Mouse (Mus musculus) monocyte, adult 5-6 weeks (primary cell): ENCODE results near the gene Tenm4. TPM values are rescaled to one million over a fixed set of nuclear protein-coding genes. Genes with fewer than 3 reads are reported as not detected.

Experiments
- ATAC-seq: fragments of 153-309, 156-312 bp; replicated peaks from 2 replicates; pipeline ENCODE4 v1.8.0; 2017; ENCODE audit warnings: mild to moderate bottlenecking; ENCODE audit not compliant: low TSS enrichment, insufficient number of reproducible peaks, severe bottlenecking, poor library complexity, low FRiP score
- total RNA-seq: library from RNA; stranded (forward); fragments of 200-1000, 200-491, 200-594 nt; gene quantifications from 3 replicates; pipeline ENCODE4 v1.2.3, GENCODE M21; 2017

Gene Tenm4
- total RNA-seq, 1 experiment from 2014 or later = 0.38 TPM

DNA sequence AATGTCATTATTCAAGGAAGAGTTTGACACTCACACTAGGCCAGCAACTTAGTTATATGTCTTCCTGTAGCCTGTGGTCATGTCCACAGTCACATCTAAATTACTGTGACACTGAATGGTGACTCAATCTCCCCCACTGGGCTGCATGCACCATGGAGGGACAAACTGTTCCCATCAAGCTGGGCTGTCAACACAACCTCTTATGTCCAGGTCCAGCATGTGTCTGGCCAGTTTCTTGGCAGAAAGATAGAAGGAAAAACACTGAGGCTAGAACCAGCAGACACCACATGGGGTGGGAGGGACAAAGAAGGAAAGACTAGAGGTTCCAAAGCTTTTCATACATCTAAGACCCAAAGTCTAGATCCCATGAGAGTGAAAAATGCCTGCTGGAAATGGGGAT lies 541.8 kb downstream of the Tenm4 start:
- ATAC-seq = no peak

DNA sequence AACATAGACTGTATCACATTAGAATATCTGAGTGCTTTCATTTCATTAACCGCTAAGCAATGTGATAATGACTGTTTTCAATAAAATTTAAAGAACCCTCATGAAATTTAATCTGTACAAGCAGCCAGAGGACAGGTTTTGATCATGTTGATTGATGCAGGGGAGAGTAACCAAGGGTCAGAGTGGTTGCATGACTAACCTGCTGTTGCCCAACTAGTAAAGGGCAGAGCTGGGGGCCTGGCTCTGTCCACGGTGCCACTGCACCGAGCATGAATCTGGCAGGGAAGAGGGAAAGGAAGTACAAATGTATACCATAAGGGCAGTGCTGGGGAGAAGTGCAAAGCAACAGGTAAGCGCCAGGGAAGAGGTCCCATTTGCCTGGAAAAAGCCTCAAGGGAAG lies 545.9 kb downstream of the Tenm4 start:
- ATAC-seq = no peak

DNA sequence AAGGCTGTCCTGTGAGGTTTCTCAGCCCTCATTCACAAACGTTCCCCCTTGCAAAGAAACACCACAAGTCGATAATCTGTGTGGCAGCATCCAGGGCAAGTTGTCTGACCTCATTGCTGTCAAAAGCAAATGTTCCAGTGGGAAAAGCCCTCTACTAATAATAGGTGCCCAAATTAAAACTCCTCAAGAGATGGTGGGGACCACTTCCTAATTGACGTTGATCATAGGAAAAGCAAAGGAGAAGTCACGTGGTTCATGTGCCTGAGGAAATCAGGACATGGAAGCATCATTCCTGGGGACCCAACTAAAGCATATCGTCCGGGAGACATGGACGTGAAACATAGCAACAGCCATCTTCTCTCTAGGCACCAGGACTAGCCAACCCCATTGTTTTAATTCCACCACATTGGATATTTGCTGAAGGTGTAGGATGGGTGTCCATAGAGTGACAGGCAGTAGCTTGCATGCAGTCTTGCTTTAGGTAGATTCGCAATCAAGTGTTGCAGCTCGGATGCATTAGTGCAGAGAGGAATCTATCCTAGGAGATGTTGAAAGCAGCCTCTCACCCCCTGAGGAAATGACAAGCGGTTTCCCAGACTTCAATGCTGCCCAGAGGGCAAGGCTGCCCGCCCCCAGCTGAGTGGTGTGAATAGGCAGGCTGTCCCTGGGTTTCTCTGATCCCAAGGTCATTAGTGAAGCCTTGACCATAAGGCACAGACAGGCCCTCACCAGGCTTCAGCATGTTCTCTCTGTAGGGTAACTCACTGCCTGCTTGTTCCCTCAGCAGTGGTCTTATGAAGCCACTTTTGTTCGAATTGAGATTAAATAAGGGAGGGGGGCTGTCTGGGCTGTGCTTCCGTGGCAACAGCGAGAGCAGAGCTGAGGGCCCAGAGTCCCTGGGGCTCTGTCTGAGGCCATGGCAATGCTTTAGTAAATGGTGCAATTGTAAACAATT lies 547.4 kb downstream of the Tenm4 start:
- no peak for ATAC-seq

DNA sequence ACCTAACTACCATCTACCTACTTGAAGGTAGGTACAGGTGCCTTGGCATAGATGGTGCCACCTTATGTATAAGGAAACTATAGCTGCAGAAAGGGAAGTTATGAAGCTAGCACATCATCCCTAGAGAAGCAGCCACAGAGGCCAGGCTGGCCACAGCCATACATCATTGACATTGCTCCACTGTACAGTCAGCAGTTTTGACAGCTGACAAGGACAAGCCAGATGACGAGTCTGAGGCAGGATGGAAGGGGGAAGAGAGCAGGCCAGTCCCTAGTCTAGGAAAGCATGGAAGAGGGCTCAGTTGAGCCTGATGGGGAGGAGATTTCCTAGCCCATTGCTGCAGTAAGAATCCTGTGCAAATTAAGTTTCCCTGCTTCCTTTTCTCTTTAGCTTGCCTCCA lies 548.9 kb downstream of the Tenm4 start:
- no peak for ATAC-seq

DNA sequence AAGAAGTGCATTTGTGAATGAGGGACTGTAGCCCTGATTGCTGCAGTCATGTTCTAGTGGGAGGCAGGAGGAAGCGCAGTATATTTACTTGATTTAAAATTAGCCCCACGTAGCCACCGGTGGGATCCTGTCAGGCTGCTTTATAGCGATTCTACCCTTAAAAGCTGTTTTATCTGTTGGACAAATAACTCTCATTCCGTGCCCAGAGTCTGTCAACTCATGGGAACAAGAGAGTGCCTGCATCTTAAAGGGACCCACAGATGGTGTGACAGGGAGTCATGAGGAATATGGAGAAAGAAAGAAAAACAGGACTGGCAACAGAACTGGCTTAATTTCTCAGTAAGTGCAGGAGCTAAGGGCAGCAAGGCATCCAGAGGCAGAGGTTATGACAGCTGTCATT lies 549.4 kb downstream of the Tenm4 start:
- no peak for ATAC-seq

DNA sequence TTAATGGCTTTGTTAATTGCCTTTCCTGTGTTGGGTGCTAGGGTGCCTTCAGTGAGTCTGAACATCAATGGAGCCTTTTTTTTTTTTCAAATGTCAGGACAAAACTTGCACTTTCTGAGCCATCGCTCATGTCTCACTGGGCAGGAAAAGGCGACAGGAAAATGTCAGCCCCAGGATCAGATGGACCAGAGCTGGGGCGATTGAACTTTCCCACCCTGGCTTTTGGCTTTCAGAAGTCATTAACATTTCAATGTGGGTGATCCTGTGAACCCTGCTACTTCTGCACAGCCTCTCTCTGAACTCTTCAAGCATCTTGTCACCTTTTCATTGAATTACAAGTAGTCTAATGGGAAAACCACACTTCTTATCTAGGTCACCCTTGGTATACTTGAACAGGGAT lies 551.8 kb downstream of the Tenm4 start:
- ATAC-seq = no peak

DNA sequence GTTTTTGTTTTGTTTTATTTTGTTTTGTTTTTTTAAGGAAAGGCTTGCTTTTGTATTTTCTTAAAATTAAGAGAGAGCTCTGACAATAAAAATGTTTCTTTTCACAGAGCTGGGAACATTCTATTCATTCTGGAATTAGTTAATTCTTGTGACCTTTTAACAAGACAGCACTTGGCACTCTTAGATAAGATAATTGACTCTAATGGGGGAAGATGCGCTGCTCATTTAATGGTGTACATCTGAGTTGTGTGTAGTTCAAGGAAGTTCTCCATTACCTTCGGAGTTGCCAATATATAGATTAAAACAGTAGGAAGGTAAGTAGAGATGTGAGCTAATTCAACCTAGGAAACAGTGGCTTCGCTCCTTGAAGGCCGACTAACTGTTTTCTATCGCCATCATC lies 554.6 kb downstream of the Tenm4 start:
- no peak for ATAC-seq

DNA sequence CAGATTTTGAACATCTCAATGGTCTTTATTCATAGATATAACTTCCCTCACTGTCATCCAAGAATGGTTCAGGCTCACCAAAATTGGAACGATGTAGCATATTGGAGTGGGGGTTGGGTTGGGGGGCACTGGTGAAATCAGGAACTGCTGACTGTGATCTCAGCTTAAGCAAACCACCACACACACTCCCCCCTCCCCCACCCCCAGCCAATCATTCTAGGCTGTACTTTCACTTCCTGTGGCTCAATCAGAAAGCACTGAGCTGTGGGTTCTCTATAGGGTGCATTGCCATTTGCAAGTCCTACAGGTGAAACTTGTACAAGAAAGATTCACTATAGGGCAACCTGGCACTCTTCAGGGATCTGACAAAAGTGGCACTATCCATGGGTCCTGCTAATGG lies 559.3 kb downstream of the Tenm4 start:
- ATAC-seq = peak; percentile 56; the same call in 1 of the 2 replicates

DNA sequence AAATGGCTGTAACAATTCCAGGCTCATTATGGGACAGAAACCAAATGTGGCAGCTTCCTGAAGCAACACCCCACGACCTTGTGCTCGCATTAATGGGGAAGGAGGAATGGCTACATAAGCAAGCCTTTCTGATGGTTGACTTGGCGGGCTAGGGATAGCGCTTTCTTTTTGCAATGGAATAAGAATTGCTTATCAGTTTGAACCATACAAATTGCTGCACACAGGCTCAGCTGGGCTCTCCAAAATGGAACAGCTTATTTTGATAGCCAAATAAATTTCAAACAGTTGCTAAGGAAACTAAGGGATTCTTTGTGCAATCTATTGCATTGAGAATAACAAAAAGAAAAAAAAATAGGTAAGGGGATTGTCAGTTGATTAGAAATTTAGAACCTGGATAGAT lies 560.9 kb downstream of the Tenm4 start:
- no peak for ATAC-seq

DNA sequence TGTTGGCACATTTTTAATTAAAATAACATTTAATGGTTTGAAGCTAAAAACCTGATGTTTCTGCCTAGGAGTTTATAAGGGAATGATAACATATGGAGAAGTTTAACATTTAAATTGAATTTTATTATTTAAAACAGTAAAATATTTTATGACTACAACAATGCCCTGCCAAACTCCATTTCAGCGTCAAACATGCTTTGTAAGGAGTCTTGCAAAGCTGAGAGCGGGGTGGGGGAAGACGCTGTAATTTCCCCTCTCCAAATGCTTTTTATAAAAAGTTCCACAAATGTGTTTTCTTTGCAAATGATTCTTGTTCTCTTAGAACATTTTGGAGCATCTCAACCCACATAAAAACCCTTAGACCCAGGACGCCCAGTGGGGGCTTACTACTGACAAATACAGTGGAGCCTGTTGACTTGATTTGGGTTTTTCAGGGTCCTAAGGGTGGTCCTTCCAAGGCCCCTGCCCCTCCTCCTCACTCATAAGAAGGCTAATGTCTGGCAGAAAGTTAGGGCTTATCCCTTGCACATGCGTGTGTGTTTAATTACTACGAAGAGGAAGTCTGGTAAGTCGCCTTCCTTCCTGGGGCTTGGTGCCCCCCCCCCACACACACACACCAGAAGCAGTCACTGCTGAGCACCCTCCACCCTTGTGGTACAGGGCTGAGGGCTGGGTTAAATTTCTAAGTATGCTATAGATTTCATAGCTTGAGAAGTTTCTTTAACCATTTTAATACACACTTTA lies 563.4 kb downstream of the Tenm4 start:
- ATAC-seq = no peak

DNA sequence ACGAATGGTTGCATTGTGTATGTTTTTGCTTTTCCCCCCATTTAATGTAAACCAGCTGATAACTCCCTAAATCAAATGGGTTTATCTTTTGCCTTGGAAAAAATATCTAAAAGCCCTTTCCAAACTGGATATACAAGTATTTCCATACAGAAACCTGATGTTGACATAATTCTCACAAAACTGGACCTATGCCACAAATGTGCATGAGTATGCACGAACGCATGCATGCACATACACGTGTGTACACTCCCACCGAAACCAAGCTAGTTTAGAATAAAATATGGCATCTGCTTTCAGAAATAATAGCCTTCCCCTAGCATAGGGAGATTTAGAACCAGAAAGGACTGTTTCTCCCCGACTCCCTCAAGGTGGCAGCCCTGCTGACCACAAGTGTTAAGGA lies 569.6 kb downstream of the Tenm4 start:
- no peak for ATAC-seq

DNA sequence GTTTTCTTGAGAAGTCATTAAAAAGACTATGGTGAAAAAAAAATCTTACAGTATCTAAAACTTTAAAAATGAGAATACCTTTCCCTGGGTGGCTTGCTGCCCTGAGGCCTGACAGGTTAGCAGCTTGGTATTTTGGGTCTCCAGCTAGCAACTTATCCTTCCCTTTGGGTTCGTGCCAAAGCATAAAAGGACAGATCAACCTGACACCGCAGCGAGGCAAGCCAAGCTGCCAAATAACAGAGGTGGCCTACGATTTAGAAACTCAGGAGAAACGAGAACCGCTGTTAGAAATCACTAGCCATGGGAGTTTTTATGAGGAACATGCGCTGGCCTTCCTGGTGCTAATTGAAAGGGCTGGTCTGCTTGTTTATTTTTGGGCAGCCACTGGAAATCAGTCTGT lies 571.2 kb downstream of the Tenm4 start:
- ATAC-seq = no peak

DNA sequence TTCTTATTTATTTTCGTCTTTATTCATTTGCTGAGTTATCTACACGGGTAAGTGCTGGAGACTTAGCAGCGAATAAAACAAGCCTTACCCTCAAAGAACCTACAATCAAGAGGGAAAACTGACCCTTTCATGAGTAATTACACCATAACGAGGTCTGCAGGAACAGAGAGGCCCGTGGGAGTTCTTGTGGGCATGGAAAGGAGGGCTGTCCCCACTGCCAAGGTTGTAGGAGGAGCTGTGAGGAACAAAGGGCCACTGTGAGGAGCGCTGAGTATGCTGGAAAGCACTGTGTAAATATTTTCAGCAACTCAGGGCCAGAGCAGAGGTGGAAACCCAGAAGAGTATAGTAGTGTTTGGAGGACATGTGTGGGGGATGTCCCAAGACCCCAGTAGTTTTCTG lies 574.9 kb downstream of the Tenm4 start:
- ATAC-seq = no peak

DNA sequence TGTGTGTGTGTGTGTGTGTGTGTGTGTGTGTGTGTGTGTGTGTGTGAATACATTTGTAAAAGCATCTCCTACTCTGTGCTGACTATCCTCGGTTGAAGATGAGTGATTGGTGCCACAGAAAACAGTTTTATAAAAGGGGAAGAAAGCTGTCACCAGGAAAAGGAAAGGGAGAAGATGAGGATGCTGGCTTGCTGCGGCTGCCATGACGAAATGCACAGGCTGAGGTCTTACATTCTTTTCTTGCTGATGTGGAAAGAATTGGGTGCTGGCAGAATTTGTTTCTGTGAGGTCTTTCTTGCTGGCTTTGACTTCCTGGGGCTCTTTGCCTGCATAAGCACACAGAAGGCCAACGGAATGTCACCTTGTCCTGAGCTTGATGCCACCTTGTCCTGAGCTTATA lies 575.7 kb downstream of the Tenm4 start:
- no peak for ATAC-seq

DNA sequence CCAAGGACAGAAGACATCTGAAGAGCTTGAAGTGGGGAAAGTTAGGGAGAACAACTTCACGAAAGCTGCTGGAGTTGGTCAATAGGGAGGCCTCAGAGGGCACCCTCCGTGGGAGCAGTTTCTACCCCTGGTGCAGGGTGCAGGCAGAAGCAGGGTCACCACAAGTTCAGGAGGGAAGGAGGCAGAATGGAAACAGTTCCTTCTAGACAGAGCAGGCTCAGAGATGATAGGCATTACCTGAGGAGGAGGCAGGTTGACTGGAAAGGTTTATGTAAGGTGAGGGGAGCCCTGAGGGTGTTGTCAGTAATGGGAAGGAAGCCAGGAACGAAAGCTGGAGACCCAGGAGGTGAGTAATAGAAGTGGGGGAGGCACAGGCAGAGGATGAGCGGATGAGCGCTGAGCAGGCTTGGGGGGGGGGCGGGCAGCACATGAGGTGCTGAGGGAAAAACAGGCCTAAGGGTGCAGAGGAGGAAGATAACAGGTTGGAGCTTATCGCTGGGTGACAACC lies 577.5 kb downstream of the Tenm4 start:
- ATAC-seq = no peak

DNA sequence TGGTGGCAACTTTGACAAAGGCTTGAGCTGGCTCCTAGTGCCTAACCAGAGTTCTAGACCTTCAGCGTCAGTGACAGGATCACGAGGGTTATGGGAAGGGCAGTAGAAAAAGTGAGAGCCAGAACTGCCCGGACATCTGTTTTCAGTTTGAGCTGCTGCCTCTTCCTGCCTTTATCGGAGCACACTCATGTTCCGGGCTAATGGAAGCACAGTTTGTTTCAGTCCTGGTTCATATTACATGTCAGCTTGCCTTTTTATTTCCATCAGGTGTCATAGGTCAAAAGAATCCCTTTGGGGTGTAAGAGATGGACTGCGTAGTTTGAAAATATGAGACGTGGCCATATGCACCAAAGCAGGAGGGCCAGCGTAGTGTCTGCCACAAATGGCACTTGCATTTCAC lies 578.7 kb downstream of the Tenm4 start:
- no peak for ATAC-seq

DNA sequence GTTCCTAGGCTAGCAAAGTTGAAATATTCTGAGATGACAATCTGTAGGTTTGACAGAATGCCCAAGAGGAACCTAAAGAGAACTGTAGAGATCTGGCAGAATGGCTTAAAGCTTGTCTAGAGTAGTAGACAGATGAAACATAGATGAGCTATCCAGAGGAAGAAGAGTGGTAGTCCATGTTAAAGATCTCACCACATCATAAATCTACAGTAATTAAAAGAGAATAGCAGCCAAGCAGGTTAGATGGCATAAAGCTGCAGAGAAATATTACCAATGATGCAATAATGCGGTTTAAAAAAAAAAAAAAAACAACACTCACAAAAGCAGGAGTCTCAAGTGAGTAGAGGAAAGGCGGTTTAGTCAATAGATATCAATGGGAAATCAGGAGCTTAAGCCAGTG lies 580.2 kb downstream of the Tenm4 start:
- no peak for ATAC-seq

DNA sequence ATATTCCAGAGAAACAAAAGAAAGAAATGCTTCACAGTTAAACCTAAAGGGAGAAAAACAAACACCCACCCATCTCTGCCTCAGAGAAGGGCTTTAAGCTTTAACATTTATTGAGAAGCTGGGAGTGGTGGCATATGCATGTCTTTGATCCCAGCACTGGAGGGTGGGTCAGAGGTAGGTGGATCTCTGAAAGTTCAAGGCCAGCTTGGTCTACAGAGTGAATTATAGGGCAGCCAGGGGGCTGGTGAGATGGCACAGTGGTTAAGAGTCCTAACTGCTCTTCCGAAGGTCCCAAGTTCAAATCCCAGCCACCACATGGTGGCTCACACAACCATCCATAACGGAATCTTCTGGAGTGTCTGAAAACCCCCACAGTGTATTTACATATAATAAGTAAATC lies 581.7 kb downstream of the Tenm4 start:
- no peak for ATAC-seq

DNA sequence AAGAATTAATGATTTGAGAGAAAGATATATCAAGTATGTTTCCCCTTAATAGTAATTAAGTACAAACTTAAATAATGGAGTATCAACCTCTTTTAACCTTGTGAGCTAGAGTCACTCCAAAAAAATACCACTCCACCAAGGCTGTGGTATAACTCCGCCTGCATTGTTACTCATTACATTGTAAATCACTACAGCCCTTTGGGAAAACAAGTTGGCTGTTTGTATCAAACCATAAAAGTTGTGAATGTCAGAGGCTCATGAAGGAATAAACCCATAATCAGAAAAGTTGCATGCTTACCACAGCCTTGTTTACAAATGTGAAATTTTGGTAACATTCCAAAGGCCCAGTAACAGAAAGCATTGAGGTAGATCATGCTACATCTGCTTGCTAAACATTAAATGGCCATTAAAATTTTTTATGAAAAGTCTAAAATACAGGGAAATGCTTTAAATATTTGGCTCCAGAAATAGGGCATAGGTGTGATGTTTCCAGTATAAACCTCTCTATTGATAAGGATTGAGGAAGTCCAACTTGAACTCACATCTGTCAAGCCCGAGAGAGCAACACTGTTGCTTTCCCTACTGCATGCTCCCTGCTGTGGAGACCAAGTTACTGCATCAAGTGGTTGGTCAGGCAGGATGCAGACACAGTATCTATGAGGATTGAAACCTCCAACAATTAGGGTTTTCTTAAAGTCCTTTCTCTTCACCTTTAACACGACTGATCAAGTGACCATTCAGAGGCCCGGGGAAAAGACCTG lies 582.5 kb downstream of the Tenm4 start:
- no peak for ATAC-seq
